Mouse (Mus musculus) megakaryocyte, embryonic 14.5 days (primary cell): ENCODE data around the gene Abhd8. TPM values are rescaled to one million over a fixed set of nuclear protein-coding genes. Genes with fewer than 3 reads are reported as not detected.
"Not testable (repeated sequence)": the region's sequence is repeated elsewhere in the genome, so short reads cannot be mapped to it uniquely, and the experiment has no call there.

ENCODE experiments used
- H3K27me3 ChIP-seq: replicated peaks from 2 replicates; pipeline ENCODE3; 2012; ENCODE audit warnings: inconsistent platforms
- H3K36me3 ChIP-seq: replicated peaks from 2 replicates; pipeline ENCODE3; 2012; ENCODE audit warnings: low read length, inconsistent platforms, mixed read lengths
- H3K4me1 ChIP-seq: 2 replicates; pipeline ENCODE4 v1.6.1; 2012; ENCODE audit warnings: inconsistent platforms
- H3K4me3 ChIP-seq: replicated peaks from 2 replicates; pipeline ENCODE3; 2012; ENCODE audit warnings: moderate library complexity, mild to moderate bottlenecking, inconsistent platforms
- H3K9me3 ChIP-seq: 2 replicates; pipeline ENCODE4 v1.6.1; 2012; ENCODE audit warnings: inconsistent platforms
- FLI1 ChIP-seq: IDR thresholded peaks from 2 replicates; pipeline ENCODE4 v1.6.1; 2012; ENCODE audit warnings: low read length, inconsistent platforms, mixed read lengths
- GATA1 ChIP-seq: IDR thresholded peaks from 3 replicates; pipeline ENCODE4 v1.6.1; 2012; ENCODE audit warnings: mixed read lengths, low read length, inconsistent platforms, borderline replicate concordance
- polyA plus RNA-seq: library from polyadenylated mRNA; stranded (reverse); fragments of >175 nt; gene quantifications from 2 replicates; pipeline ENCODE4 v1.2.3, GENCODE M21; 2012; ENCODE audit warnings: low replicate concordance; ENCODE audit not compliant: insufficient read depth

The Abhd8 gene
- polyA plus RNA-seq, 1 experiment, result 22.6 TPM

- Histone ChIP-seq H3K4me1 (peaks cover 64% of the 10 kb centered on the region), H3K27me3 (peaks cover 4% of the 10 kb centered on the region), H3K4me3 (no peak overlapping the region), H3K36me3 (peaks cover 51% of the 10 kb centered on the region), H3K9me3 (no peaks in the 10 kb centered on the region)
- TF ChIP-seq GATA1 (no peak), FLI1 (no peak)
Observed at GRCm38 (mm10) chr8:71461152-71461840, 2.2 kb downstream of the Abhd8 start.

GRCm38 (mm10) chr8:71460716-71461115, 2.7 kb downstream of the Abhd8 start:
- peaks cover 58% of the 10 kb centered on the region for H3K4me1 ChIP-seq
- peaks cover 45% of the 10 kb centered on the region for H3K36me3 ChIP-seq
- TF ChIP-seq FLI1, result no peak
- no peak for TF ChIP-seq GATA1
- no peaks in the 10 kb centered on the region for H3K9me3 ChIP-seq
- no peak overlapping the region for H3K4me3 ChIP-seq
- peaks cover 9% of the 10 kb centered on the region for H3K27me3 ChIP-seq

GRCm38 (mm10) chr8:71457659-71458270, 5.7 kb downstream of the Abhd8 start:
- TF ChIP-seq GATA1, result no peak
- TF ChIP-seq FLI1, result no peak
- Histone ChIP-seq H3K36me3 (peaks cover 45% of the 10 kb centered on the region), H3K4me1 (peaks cover 34% of the 10 kb centered on the region), H3K4me3 (peak overlapping the region; percentile 57), H3K27me3 (peaks cover 28% of the 10 kb centered on the region), H3K9me3 (no peaks in the 10 kb centered on the region)

GRCm38 (mm10) chr8:71456906-71457305, 6.5 kb downstream of the Abhd8 start:
- peaks cover 44% of the 10 kb centered on the region for H3K36me3 ChIP-seq
- peaks cover 37% of the 10 kb centered on the region for H3K27me3 ChIP-seq
- no peaks in the 10 kb centered on the region for H3K9me3 ChIP-seq
- H3K4me3 ChIP-seq, result no peak overlapping the region
- peaks cover 31% of the 10 kb centered on the region for H3K4me1 ChIP-seq
- no peak for TF ChIP-seq GATA1
- no peak for TF ChIP-seq FLI1

- TF ChIP-seq FLI1, result no peak
- TF ChIP-seq GATA1, result no peak
- Histone ChIP-seq H3K4me3 (no peak overlapping the region), H3K36me3 (peaks cover 27% of the 10 kb centered on the region), H3K4me1 (peaks cover 26% of the 10 kb centered on the region), H3K9me3 (peaks cover 6% of the 10 kb centered on the region; the same call in 1 of the 2 replicates), H3K27me3 (peaks cover 47% of the 10 kb centered on the region)
Observed at GRCm38 (mm10) chr8:71454668-71455067, 8.8 kb downstream of the Abhd8 start.

- H3K4me3 ChIP-seq, result no peak overlapping the region
- H3K4me1 ChIP-seq, result peaks cover 13% of the 10 kb centered on the region
- TF ChIP-seq FLI1, result no peak
- no peak for TF ChIP-seq GATA1
- peaks cover 7% of the 10 kb centered on the region; the same call in 1 of the 2 replicates for H3K9me3 ChIP-seq
- H3K27me3 ChIP-seq, result peaks cover 43% of the 10 kb centered on the region
- peaks cover 9% of the 10 kb centered on the region for H3K36me3 ChIP-seq
Observed at GRCm38 (mm10) chr8:71452669-71453068, 10.8 kb downstream of the Abhd8 start.

- H3K36me3 ChIP-seq, result peaks cover under 1% of the 10 kb centered on the region
- peaks cover 47% of the 10 kb centered on the region for H3K27me3 ChIP-seq
- no peak overlapping the region for H3K4me3 ChIP-seq
- peaks cover 7% of the 10 kb centered on the region; the same call in 1 of the 2 replicates for H3K9me3 ChIP-seq
- TF ChIP-seq GATA1, result no peak
- no peak for TF ChIP-seq FLI1
- peaks cover 4% of the 10 kb centered on the region for H3K4me1 ChIP-seq
Observed at GRCm38 (mm10) chr8:71451777-71452176, 11.7 kb downstream of the Abhd8 start.

GRCm38 (mm10) chr8:71451337-71451736, 12.1 kb downstream of the Abhd8 start:
- peaks cover 47% of the 10 kb centered on the region for H3K27me3 ChIP-seq
- H3K9me3 ChIP-seq, result peaks cover 7% of the 10 kb centered on the region; the same call in 1 of the 2 replicates
- TF ChIP-seq GATA1 (no peak), FLI1 (no peak)
- no peak overlapping the region for H3K4me3 ChIP-seq
- H3K4me1 ChIP-seq, result peaks cover 3% of the 10 kb centered on the region; the same call in 1 of the 2 replicates
- no peaks in the 10 kb centered on the region for H3K36me3 ChIP-seq

GRCm38 (mm10) chr8:71445096-71445495, 18.4 kb downstream of the Abhd8 start:
- Histone ChIP-seq H3K4me3 (no peak overlapping the region), H3K4me1 (peaks cover 6% of the 10 kb centered on the region; the same call in 1 of the 2 replicates), H3K9me3 (peaks cover 5% of the 10 kb centered on the region; the same call in 1 of the 2 replicates), H3K27me3 (peaks cover 31% of the 10 kb centered on the region), H3K36me3 (no peaks in the 10 kb centered on the region)
- TF ChIP-seq GATA1 (no peak), FLI1 (no peak)

- Histone ChIP-seq H3K9me3 (no peaks in the 10 kb centered on the region), H3K4me3 (no peak overlapping the region), H3K27me3 (peaks cover 31% of the 10 kb centered on the region), H3K4me1 (peaks cover 6% of the 10 kb centered on the region; the same call in 1 of the 2 replicates), H3K36me3 (no peaks in the 10 kb centered on the region)
- TF ChIP-seq FLI1, result no peak
- no peak for TF ChIP-seq GATA1
Observed at GRCm38 (mm10) chr8:71441404-71441803, 22.1 kb downstream of the Abhd8 start.

- Histone ChIP-seq H3K4me1 (0 out of 2 replicates have a peak, but pooled peaks cover 2% of the 10 kb centered on the region), H3K36me3 (no peaks in the 10 kb centered on the region), H3K4me3 (no peak overlapping the region), H3K27me3 (peaks cover 12% of the 10 kb centered on the region), H3K9me3 (no peaks in the 10 kb centered on the region)
- TF ChIP-seq GATA1 (no peak), FLI1 (no peak)
Observed at GRCm38 (mm10) chr8:71437041-71437440, 26.4 kb downstream of the Abhd8 start.

- not testable (repeated sequence) for H3K4me3 ChIP-seq, H3K4me1 ChIP-seq, H3K9me3 ChIP-seq, H3K27me3 ChIP-seq, H3K36me3 ChIP-seq
Observed at GRCm38 (mm10) chr8:71432935-71433334, 30.5 kb downstream of the Abhd8 start.
